Mouse (Mus musculus) right cerebral cortex, postnatal 36 days (tissue): Measurements from ENCODE around the gene Miga2.
A peak's percentile ranks its signal among the peaks of the same experiment; 100 is the strongest.
"Not testable (repeated sequence)": the region's sequence is repeated elsewhere in the genome, so short reads cannot be mapped to it uniquely, and the experiment has no call there.

Experiments
- DNase-seq, 2 experiments: peaks; one replicate each; pipeline ENCODE4 v3.0.0; 2022; ENCODE audit warnings: low spot score in 2 of 2, mixed read lengths in 1 of 2

The Miga2 gene

GRCm38 (mm10) chr2:30397986-30398512 is 34.0 kb downstream of the Miga2 start:
- no peak for DNase-seq

- no peak for DNase-seq
These were observed 35.4 kb downstream of the Miga2 start for GRCm38 (mm10) chr2:30399191-30400171.

GRCm38 (mm10) chr2:30401581-30401980 is 37.5 kb downstream of the Miga2 start:
- DNase-seq: no peak

- DNase-seq: no peak
These were observed 38.4 kb downstream of the Miga2 start for GRCm38 (mm10) chr2:30402351-30402826.

- no peak for DNase-seq
These were observed 38.8 kb downstream of the Miga2 start for GRCm38 (mm10) chr2:30402843-30403242.

- no peak for DNase-seq
These were observed 39.8 kb downstream of the Miga2 start for GRCm38 (mm10) chr2:30403870-30404269.

GRCm38 (mm10) chr2:30407221-30407620 is 43.2 kb downstream of the Miga2 start:
- DNase-seq: no peak

GRCm38 (mm10) chr2:30407778-30408177 is 43.7 kb downstream of the Miga2 start:
- no peak for DNase-seq

- no peak for DNase-seq
These were observed 44.5 kb downstream of the Miga2 start for GRCm38 (mm10) chr2:30408452-30409100.

GRCm38 (mm10) chr2:30409454-30410176 is 45.6 kb downstream of the Miga2 start:
- DNase-seq: no peak

- DNase-seq: peak; percentile 74 to 80
These were observed 49.3 kb downstream of the Miga2 start for GRCm38 (mm10) chr2:30413038-30413973.

- DNase-seq: no peak
These were observed 50.1 kb downstream of the Miga2 start for GRCm38 (mm10) chr2:30414101-30414500.

- DNase-seq: no peak
These were observed 50.6 kb downstream of the Miga2 start for GRCm38 (mm10) chr2:30414681-30415080.

GRCm38 (mm10) chr2:30415157-30415935 is 51.3 kb downstream of the Miga2 start, which contains the start of gene Crat:
TSS of gene Crat (minus strand) at chr2:30415813.
- peak; percentile 90 to 94 for DNase-seq

- DNase-seq: peak; percentile 86 to 87
These were observed 52.1 kb downstream of the Miga2 start, which contains the start of gene Ptpa for GRCm38 (mm10) chr2:30415936-30416648. TSS of gene Ptpa (plus strand) at chr2:30416039.

GRCm38 (mm10) chr2:30416649-30416965 is 52.6 kb downstream of the Miga2 start:
- DNase-seq: no peak

- not testable (repeated sequence) for DNase-seq
These were observed 53.1 kb downstream of the Miga2 start for GRCm38 (mm10) chr2:30417154-30417553.

GRCm38 (mm10) chr2:30417595-30418165 is 53.6 kb downstream of the Miga2 start:
- no peak for DNase-seq

GRCm38 (mm10) chr2:30418259-30418658 is 54.2 kb downstream of the Miga2 start:
- no peak for DNase-seq
